Comparison of ENCODE assay signal across 11 mouse cellular contexts in the genomic region with DNA sequence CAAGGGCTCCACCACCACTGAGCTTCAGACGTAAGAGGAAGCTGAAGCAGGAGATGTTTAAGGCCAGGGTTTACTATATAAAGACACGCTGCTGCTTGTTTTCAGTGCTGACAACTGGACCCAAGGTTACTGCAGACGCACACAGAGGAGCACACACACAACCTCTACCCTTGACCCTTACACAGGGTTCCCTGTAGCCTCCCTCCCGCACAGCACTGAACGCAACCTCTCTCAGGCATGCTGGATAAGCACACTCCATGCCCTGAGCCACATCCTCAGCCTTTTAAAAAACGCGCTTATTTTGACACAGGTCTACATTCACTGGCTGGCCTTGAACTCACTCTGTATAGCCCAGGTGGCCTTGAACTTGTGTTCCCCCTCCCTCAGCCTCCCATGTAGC.
"Had no signal": no experiment of that assay in that cellular context is flagged by ENCODE, and none has a peak within 500 bp of the region (broad histone marks: within the 10 kb centered on the region; RNA-seq: fewer than 3 reads in every experiment).

No protein-coding gene starts in this region.

- H3K4me2 ChIP-seq: limb, embryonic 15.5 days; neural tube, embryonic 15.5 days had no signal

- H3K4me3 ChIP-seq: left cerebral cortex, adult 2 months; limb, embryonic 15.5 days; midbrain, embryonic 10.5 days; myocyte; neural tube, embryonic 15.5 days had no signal

- H3K9me3 ChIP-seq: limb, embryonic 15.5 days; midbrain, embryonic 10.5 days; neural tube, embryonic 15.5 days had no signal

- H3K36me3 ChIP-seq: limb, embryonic 15.5 days; midbrain, embryonic 10.5 days; neural tube, embryonic 15.5 days had no signal

- H3K27ac ChIP-seq: left cerebral cortex, adult 2 months; limb, embryonic 15.5 days; midbrain, embryonic 10.5 days; neural tube, embryonic 15.5 days had no signal

- H3K4me1 ChIP-seq: limb, embryonic 15.5 days; midbrain, embryonic 10.5 days; neural tube, embryonic 15.5 days had no signal

- H3K9ac ChIP-seq: limb, embryonic 15.5 days; neural tube, embryonic 15.5 days had no signal

- H3K27me3 ChIP-seq: neural tube, embryonic 15.5 days had no signal

- DNase-seq: kidney, adult 11 months; kidney, postnatal 14 days; lung, adult 18-20 months; midbrain, embryonic 14.5 days; right cerebral cortex, adult 18-20 months; thymus, postnatal 4 days had no signal
